Mouse (Mus musculus): ENCODE data around the gene Ppm1b.

DNA sequence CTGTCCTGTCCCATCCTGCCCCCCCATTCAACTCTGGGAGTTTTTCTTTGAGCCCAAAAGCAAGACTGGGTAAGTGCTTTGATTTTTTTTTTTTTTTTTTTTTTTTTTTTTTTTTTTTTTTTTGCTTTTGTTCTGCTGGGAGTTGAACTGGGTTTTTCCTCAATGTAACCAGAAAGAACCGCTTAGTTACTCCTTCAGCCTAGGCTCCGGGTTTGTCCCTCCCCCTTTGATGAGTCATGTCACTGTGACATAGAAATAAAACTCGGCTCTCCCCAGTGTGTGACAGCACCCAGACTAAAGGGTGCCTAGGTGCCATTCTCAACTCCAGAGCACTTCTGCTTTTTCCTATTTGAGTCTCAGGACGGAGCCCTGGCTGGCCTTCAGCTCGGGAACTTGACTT is 62.3 kb downstream of the Ppm1b start:
- TF ChIP-seq CTCF (IDR thresholded peaks at IDR 0.05; ENCODE audit: control insufficient read depth, insufficient read depth, low read length) (no peak), POLR2A (IDR thresholded peaks at IDR 0.05; ENCODE audit: borderline replicate concordance, control insufficient read depth, low read depth, low read length) (no peak)
